In genomic region chr4:57137371-57138092, GRCm38 (mm10) we compare ENCODE assay signal across 16 mouse cellular contexts. TPM values are rescaled to one million over a fixed set of nuclear protein-coding genes. Genes with fewer than 3 reads are reported as not detected.
DNase-seq lines count a peak whose midpoint lies in the region; ATAC-seq and TF ChIP-seq lines count a peak whose summit lies in the region.
"Had no signal": no experiment of that assay in that cellular context is flagged by ENCODE, and none has a peak within 500 bp of the region (broad histone marks: within the 10 kb centered on the region; RNA-seq: fewer than 3 reads in every experiment).

No protein-coding gene starts in this region.

- H3K9me3 ChIP-seq in kidney, embryonic 14.5 days (ENCODE audit: control insufficient read depth, low read length), result no peaks in the 10 kb centered on the region
- no peaks in the 10 kb centered on the region for H3K9me3 ChIP-seq in intestine, embryonic 16.5 days (ENCODE audit: control insufficient read depth, low read length)
- no peaks in the 10 kb centered on the region for H3K9me3 ChIP-seq in liver, postnatal 0 days (ENCODE audit: low read length)
- no peaks in the 10 kb centered on the region for H3K9me3 ChIP-seq in midbrain, embryonic 16.5 days (replicated peaks; ENCODE audit: control insufficient read depth, low read length, poor library complexity, severe bottlenecking)
- H3K9me3 ChIP-seq: embryonic facial prominence, embryonic 15.5 days; midbrain, embryonic 15.5 days had no signal

- WGBS in kidney, embryonic 14.5 days, result 48% methylated on average over 8 of the region's 8 CpGs
- WGBS in intestine, embryonic 16.5 days, result 52% methylated on average over 8 of the region's 8 CpGs
- 52% methylated on average over 8 of the region's 8 CpGs for WGBS in liver, postnatal 0 days (ENCODE audit: insufficient replicate concordance)
- WGBS in midbrain, embryonic 16.5 days, result 67% methylated on average over 8 of the region's 8 CpGs

- H3K4me1 ChIP-seq in kidney, embryonic 14.5 days (ENCODE audit: control insufficient read depth, insufficient read depth, low read length), result peaks cover 31% of the 10 kb centered on the region
- peaks cover 44% of the 10 kb centered on the region for H3K4me1 ChIP-seq in intestine, embryonic 16.5 days (ENCODE audit: control insufficient read depth, insufficient read depth, low read length)
- peaks cover 13% of the 10 kb centered on the region for H3K4me1 ChIP-seq in liver, postnatal 0 days (ENCODE audit: insufficient read depth)
- H3K4me1 ChIP-seq in midbrain, embryonic 16.5 days (ENCODE audit: control insufficient read depth, insufficient read depth, low read length), result peaks cover 24% of the 10 kb centered on the region

- no peak overlapping the region for H3K27ac ChIP-seq in kidney, embryonic 14.5 days (ENCODE audit: low read depth, low read length)
- H3K27ac ChIP-seq in intestine, embryonic 16.5 days (ENCODE audit: low read length), result peak overlapping the region; percentile 36; the same call in 1 of the 2 replicates
- H3K27ac ChIP-seq in liver, postnatal 0 days (ENCODE audit: low read depth), result peak overlapping the region; percentile 29; the same call in 1 of the 2 replicates
- no peak overlapping the region for H3K27ac ChIP-seq in midbrain, embryonic 16.5 days (ENCODE audit: low read length)
- H3K27ac ChIP-seq: embryonic facial prominence, embryonic 15.5 days; heart, adult 2 months; hindbrain, embryonic 14.5 days; midbrain, embryonic 15.5 days had no signal

- TF ChIP-seq EP300 in liver, postnatal 0 days (IDR thresholded peaks at IDR 0.05; ENCODE audit: low read depth), result no peak

- no peak overlapping the region for H3K4me2 ChIP-seq in kidney, embryonic 14.5 days (replicated peaks; ENCODE audit: low read depth, low read length)
- H3K4me2 ChIP-seq in intestine, embryonic 16.5 days (ENCODE audit: low read depth, low read length), result peak overlapping the region; percentile 21; the same call in 1 of the 2 replicates
- H3K4me2 ChIP-seq in liver, postnatal 0 days (ENCODE audit: low read depth, low read length), result 0 out of 2 replicates have a peak overlapping the region, but pooled peaks have one; percentile 20
- no peak overlapping the region for H3K4me2 ChIP-seq in midbrain, embryonic 16.5 days (ENCODE audit: low read length)
- H3K4me2 ChIP-seq: embryonic facial prominence, embryonic 15.5 days; hindbrain, embryonic 14.5 days; lung, embryonic 14.5 days; midbrain, embryonic 15.5 days had no signal

- peaks cover 18% of the 10 kb centered on the region for H3K27me3 ChIP-seq in kidney, embryonic 14.5 days (ENCODE audit: control insufficient read depth, insufficient read depth, low read length)
- peaks cover 3% of the 10 kb centered on the region for H3K27me3 ChIP-seq in intestine, embryonic 16.5 days (replicated peaks; ENCODE audit: control insufficient read depth, insufficient read depth, low read length)
- H3K27me3 ChIP-seq in liver, postnatal 0 days (ENCODE audit: insufficient read depth, low read length), result peaks cover 16% of the 10 kb centered on the region
- peaks cover 4% of the 10 kb centered on the region; the same call in 1 of the 2 replicates for H3K27me3 ChIP-seq in midbrain, embryonic 16.5 days (ENCODE audit: control insufficient read depth, insufficient read depth, low read depth, low read length)

- DNase-seq in kidney, adult 11 months, result peak; percentile 86
- peak; percentile 76 for DNase-seq in kidney, adult 9 months
- DNase-seq in liver, postnatal 0 days, result no peak
- no peak for DNase-seq in gastrocnemius, postnatal 10 days
- DNase-seq: adrenal gland, postnatal 14 days; heart, adult 2 months; lung, embryonic 14.5 days; right cerebral cortex, postnatal 25 days had no signal

- no peak overlapping the region for H3K9ac ChIP-seq in kidney, embryonic 14.5 days (ENCODE audit: low read depth, low read length)
- H3K9ac ChIP-seq in intestine, embryonic 16.5 days (ENCODE audit: low read depth, low read length), result 0 out of 2 replicates have a peak overlapping the region, but pooled peaks have one; percentile 26
- H3K9ac ChIP-seq in liver, postnatal 0 days (replicated peaks), result no peak overlapping the region
- H3K9ac ChIP-seq in midbrain, embryonic 16.5 days (ENCODE audit: low read depth, low read length), result no peak overlapping the region
- H3K9ac ChIP-seq: embryonic facial prominence, embryonic 15.5 days; hindbrain, embryonic 14.5 days; lung, embryonic 14.5 days; midbrain, embryonic 15.5 days had no signal

- ATAC-seq in kidney, embryonic 14.5 days (ENCODE audit: low FRiP score, low TSS enrichment), result no peak
- ATAC-seq in intestine, embryonic 16.5 days, result peak; percentile 19; the same call in 1 of the 2 replicates
- no peak for ATAC-seq in liver, postnatal 0 days
- no peak for ATAC-seq in midbrain, embryonic 16.5 days
- ATAC-seq: CD4-positive, CD25-positive, alpha-beta regulatory T cell, adult 4 months; midbrain, embryonic 15.5 days had no signal

- TF ChIP-seq CTCF in liver, postnatal 0 days (IDR thresholded peaks at IDR 0.05; ENCODE audit: low read depth), result no peak

- no peak overlapping the region for H3K4me3 ChIP-seq in kidney, embryonic 14.5 days (ENCODE audit: low read length)
- 0 out of 2 replicates have a peak overlapping the region, but pooled peaks have one; percentile 9 for H3K4me3 ChIP-seq in intestine, embryonic 16.5 days (ENCODE audit: low read length)
- H3K4me3 ChIP-seq in liver, postnatal 0 days (ENCODE audit: low read depth, low read length), result no peak overlapping the region
- H3K4me3 ChIP-seq in midbrain, embryonic 16.5 days (ENCODE audit: low read depth, low read length), result no peak overlapping the region
- H3K4me3 ChIP-seq: embryonic facial prominence, embryonic 15.5 days; heart, adult 2 months; midbrain, embryonic 15.5 days had no signal

- no peaks in the 10 kb centered on the region for H3K36me3 ChIP-seq in kidney, embryonic 14.5 days (ENCODE audit: control insufficient read depth, insufficient read depth, low read length)
- no peaks in the 10 kb centered on the region for H3K36me3 ChIP-seq in intestine, embryonic 16.5 days (ENCODE audit: control insufficient read depth, insufficient read depth, low read length)
- no peaks in the 10 kb centered on the region for H3K36me3 ChIP-seq in liver, postnatal 0 days (replicated peaks; ENCODE audit: insufficient read depth, low read length)
- no peaks in the 10 kb centered on the region for H3K36me3 ChIP-seq in midbrain, embryonic 16.5 days (ENCODE audit: control insufficient read depth, insufficient read depth, low read length)
- H3K36me3 ChIP-seq: embryonic facial prominence, embryonic 15.5 days; midbrain, embryonic 15.5 days had no signal

RNA-seq across cellular contexts. Expression of gene Epb41l4b, which starts 5.7 kb away (rescaled TPM):
- 2.3 and 2.9 TPM in 2 replicates for polyA plus RNA-seq in kidney, embryonic 14.5 days (2014; fragmentation: Nextera tagmentation; extraction: Ambion mirVana)
- 13.9 and 16.6 TPM in 2 replicates for polyA plus RNA-seq in intestine, embryonic 16.5 days (2015; fragmentation: Nextera tagmentation; extraction: Ambion mirVana)
- 6.7 and 8.4 TPM in 2 replicates for polyA plus RNA-seq in liver, postnatal 0 days (2015; fragmentation: Nextera tagmentation; extraction: Ambion mirVana)
- total RNA-seq in gastrocnemius, postnatal 10 days (2021), result 1 to 10 TPM; 8.1 to 8.7 TPM
- polyA plus RNA-seq in midbrain, embryonic 16.5 days (2015; fragmentation: Nextera tagmentation; extraction: Ambion mirVana), result 3.1 and 4.3 TPM in 2 replicates
- total RNA-seq: MEL had no signal
- polyA plus RNA-seq: CD4-positive, CD25-positive, alpha-beta regulatory T cell, adult 4 months had no signal

Comparison
In these comparisons a context has a peak if more than half of its experiments do, and no peak if none do; other contexts are left out.
1. DNase-seq: peak in kidney, adult 11 months (single experiment) and kidney, adult 9 months (single experiment); none in liver, postnatal 0 days (single experiment) and gastrocnemius, postnatal 10 days (single experiment).
2. H3K27ac ChIP-seq: peak in intestine, embryonic 16.5 days (single experiment) and liver, postnatal 0 days (single experiment); none in kidney, embryonic 14.5 days (single experiment) and midbrain, embryonic 16.5 days (single experiment).
3. H3K4me2 ChIP-seq: peak in intestine, embryonic 16.5 days (single experiment) and liver, postnatal 0 days (single experiment); none in kidney, embryonic 14.5 days (single experiment) and midbrain, embryonic 16.5 days (single experiment).